Mouse (Mus musculus) embryo, embryonic 11 days (tissue): ENCODE data around the gene Gm21985.
"Not testable (repeated sequence)": the region's sequence is repeated elsewhere in the genome, so short reads cannot be mapped to it uniquely, and the experiment has no call there.

ENCODE experiments used
- DNase-seq: peaks from one replicate; pipeline ENCODE4 v3.0.0-alpha.2; 2015

The Gm21985 gene

DNA sequence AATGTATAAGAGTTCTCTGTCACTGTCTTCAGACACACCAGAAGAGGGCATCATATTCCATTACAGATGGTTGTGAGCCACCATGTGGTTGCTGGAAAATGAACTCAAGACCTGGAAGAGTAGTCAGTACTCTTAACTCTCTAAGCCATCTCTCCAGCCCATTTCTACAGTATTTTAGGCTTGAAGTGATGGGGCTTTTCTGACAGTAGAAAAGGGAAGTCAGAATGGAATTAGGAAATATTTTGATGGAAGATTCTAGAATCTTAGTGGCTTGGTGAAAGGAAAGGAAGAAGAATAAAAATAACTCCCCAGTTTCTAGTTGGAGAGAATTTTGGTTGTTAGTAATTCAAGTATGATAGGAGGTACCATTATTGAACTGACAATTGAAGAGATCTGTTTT, 127.8 kb downstream of the Gm21985 start:
- DNase-seq = no peak

- DNase-seq = no peak
Measured at GRCm38 (mm10) chr2:112396649-112397048, 130.5 kb downstream of the Gm21985 start.

GRCm38 (mm10) chr2:112407030-112407429, 140.9 kb downstream of the Gm21985 start:
- DNase-seq = no peak

DNA sequence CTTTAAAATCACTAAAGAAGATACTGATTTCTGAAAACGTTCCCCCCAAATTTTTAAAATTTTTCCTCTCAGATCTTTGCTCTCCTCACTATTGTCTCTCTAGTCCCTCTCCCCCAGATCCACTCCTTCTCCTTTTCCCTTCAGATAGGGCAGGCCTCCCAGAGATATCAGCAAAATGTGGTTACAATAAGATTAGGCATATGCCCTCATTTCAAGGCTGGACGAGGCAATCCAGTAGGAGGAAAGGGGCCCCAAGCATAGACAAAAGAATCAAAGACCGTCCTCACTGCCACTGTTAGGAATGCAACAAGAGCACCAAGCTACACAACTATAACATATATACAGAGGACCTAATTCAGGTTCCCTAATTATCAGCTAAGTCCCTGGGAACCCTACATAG, 159.2 kb downstream of the Gm21985 start:
- DNase-seq = no peak

DNA sequence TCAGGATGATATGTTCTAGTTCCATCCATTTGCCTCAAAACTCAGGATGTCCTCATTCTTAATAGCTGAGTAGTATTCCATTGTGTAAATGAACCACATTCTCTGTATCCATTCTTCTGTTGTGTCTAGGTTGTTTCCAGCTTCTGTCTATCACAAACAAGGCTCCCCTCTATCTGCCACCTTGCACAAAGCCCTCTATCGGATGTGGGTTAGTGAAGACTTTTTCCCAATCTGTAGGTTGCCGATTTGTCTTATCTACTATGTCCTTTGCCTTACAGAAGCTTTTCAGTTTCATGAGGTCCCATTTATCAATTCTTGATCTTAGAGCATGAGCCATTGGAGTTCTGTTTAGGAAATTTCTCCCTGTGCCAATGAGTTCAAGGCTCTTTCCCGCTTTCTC, 162.4 kb downstream of the Gm21985 start:
- not testable (repeated sequence) for DNase-seq

- DNase-seq = no peak
Measured at GRCm38 (mm10) chr2:112429665-112430064, 163.6 kb downstream of the Gm21985 start.

GRCm38 (mm10) chr2:112430403-112430802, 164.3 kb downstream of the Gm21985 start:
- DNase-seq = no peak

- no peak for DNase-seq
Measured at GRCm38 (mm10) chr2:112432523-112432922, 166.4 kb downstream of the Gm21985 start.

DNA sequence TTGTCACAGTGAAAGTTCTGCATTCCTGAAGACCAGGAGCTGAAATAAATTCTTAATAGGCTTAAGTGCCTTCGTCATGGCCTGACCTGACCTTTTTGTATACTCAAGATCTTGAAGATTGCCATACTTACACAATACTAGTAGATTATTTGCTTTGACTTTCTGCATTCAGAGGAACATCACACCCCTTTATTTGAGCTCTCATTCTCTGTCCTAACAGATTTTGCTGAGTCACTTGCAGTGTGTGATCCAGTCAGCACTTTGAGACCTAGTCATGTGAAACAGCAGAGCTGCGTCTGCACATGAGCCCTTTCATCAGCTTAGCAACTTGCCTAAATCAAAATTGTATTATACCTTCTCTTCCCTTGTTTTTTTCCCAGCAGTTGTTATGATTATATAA, 167.2 kb downstream of the Gm21985 start:
- no peak for DNase-seq

GRCm38 (mm10) chr2:112436292-112436691, 170.2 kb downstream of the Gm21985 start:
- DNase-seq = no peak

GRCm38 (mm10) chr2:112437589-112437988, 171.5 kb downstream of the Gm21985 start:
- DNase-seq = no peak

DNA sequence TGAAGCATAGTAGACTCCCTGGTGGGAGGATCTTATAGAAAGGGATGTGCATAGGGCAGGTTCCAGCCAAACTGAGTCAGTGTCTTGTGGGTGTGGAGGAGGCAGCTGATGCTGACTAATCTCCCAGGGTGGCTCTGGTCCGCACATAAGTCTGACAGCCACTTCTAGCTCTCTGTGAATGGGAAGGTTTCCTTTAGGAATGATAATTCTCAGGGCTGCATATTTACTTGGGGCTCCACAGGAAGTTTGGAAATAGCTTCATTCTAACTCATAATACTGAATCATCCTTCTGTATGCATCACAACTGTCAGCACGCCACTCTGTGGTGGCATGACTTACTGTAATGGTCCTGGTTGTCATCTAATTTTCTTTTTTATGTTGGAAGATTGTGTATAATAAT, 177.4 kb downstream of the Gm21985 start:
- DNase-seq = no peak

DNA sequence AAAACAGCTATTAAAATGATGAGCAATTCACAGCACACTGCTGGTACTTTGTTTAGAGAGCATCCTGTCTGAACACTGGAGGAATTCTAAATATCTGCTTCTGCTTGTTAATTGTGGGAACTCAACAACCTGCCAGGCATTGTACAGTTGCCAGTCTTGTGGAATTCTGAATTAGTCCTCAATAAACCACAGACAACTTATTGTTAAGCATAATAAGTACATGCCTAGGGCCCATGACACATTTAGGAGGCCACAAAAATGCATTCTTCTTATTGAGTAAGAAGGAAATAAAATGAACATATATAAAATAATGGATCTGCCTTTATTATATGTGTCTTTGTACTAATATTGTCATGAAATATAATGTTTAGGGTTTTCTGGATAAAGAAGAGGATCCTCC, 179.4 kb downstream of the Gm21985 start:
- no peak for DNase-seq

- not testable (repeated sequence) for DNase-seq
Measured at GRCm38 (mm10) chr2:112448046-112448445, 181.9 kb downstream of the Gm21985 start.

- DNase-seq = no peak
Measured at GRCm38 (mm10) chr2:112448510-112449059, 182.5 kb downstream of the Gm21985 start.

DNA sequence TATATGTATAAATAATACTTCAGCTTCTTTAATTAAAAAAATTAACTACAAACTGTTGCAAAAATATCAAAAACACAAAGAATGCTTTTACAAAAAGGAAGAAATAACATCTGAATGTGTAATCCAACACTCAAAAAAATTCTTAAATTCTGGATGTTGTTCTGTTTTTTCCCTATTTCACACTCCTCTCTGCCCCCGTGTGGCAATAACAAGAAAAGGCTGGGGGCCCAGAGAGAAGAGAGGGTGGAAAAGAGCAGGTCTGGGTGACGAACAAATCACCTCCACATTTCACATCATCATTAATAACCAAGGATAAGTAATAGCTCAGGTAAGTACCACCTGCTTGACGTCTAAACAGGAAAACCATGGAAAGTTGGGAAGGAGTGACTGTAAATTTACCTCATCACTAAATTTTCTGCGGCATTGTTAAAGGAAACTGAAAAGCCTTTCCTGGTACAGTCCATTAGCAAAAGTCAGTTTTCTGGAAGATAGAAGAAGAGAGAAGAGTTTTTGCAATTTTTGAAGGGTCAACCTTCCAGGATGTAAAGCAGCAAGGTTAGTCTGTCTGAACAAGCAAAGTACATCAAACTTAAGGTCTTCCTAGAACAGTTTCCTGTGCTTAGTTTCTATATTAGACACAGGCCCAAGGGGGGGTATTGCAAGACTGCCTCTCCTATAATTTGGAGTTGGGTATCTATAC, 183.6 kb downstream of the Gm21985 start:
- peak; percentile 25 for DNase-seq

GRCm38 (mm10) chr2:112452513-112452912, 186.4 kb downstream of the Gm21985 start:
- DNase-seq = not testable (repeated sequence)

GRCm38 (mm10) chr2:112454125-112454861, 188.2 kb downstream of the Gm21985 start:
- no peak for DNase-seq

DNA sequence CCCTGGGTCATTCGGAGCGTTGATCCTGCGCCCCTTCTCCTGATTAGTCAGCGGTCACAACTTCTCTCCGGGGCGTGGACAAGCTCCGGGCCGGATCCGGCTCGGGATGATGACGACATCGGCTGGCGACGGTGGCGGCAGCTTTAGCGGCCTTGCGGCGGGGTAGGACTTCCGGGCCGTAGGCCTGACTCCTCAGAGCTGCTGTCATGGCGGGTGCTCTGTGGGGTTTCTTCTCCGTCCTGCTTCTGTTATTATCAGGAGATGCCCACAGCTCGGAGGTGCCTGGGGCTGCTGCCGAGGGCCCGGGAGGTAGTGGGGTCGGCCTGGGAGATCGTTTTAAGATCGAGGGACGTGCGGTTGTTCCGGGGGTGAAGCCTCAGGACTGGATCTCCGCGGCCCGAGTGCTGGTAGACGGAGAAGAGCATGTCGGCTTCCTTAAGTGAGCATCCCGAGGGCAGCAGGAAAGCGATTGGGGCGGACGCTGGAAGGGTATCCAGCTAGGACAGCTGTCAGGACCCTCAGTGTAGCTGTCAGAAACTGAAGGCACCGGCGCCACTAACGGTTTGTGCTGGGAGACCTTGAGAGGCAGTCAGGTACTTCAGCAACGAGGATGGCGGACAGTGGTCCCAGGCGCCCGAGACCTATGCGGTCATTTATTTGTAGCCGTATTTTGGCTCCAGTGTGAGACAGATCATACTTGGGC, 188.9 kb downstream of the Gm21985 start, which contains the start of gene Emc7:
Gene Emc7 (plus strand): TSS at position 136 of the 703 bp plus-strand sequence.
- DNase-seq = peak; percentile 97
